Mouse (Mus musculus): ENCODE measurements around the gene Cdh18. TPM values are rescaled to one million over a fixed set of nuclear protein-coding genes. Genes with fewer than 3 reads are reported as not detected.
"Not testable (repeated sequence)": the region's sequence is repeated elsewhere in the genome, so short reads cannot be mapped to it uniquely, and the experiment has no call there.

Gene Cdh18
- total RNA-seq, 2 experiments from 2014 or later, result not detected

GRCm38 (mm10) chr15:22947234-22947633 lies 398.4 kb downstream of the Cdh18 start:
- DNase-seq, result no peak

DNA sequence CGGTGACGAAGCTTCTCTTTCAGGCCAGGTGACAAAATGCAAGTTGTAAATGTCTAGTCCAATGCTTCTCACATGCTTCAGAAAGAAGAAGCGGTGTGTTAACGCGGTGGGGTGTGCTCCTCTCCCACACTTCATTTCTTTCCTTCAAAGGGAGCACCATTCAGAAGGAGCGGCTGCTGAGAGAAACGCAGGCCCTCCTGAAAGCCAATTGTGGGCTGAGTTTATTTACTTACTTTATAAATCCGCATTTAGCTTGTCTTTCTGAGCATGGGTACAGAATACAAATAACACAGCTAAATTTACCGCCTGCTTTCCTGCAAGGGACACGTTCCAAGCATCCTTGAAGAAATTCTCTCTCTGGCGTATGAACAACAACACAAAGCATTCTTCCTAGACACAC lies 420.6 kb downstream of the Cdh18 start:
- DNase-seq, result no peak

DNA sequence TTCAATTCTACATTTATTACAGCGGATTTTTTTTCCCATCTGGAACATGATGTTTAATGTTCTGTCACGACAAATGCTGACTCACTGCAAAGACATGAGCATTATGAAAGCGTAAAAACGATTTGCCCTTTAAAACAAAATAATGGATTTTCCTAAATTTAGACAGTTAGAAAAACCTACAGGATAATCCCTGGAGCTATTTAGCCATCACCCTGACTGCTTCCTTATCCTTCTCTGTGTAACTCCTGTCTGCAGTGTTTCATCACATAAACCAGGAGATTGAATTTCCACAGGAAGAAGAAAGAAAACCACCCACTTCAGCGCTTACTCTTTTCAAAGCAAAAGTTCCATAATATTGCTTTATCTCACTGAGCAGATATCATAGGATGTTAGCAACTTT lies 431.3 kb downstream of the Cdh18 start:
- no peak for DNase-seq

GRCm38 (mm10) chr15:22984647-22985046 lies 435.8 kb downstream of the Cdh18 start:
- no peak for DNase-seq

- DNase-seq, result no peak
Observed at GRCm38 (mm10) chr15:23016680-23017079, 467.9 kb downstream of the Cdh18 start.

- no peak for DNase-seq
Observed at GRCm38 (mm10) chr15:23021151-23021550, 472.3 kb downstream of the Cdh18 start.

DNA sequence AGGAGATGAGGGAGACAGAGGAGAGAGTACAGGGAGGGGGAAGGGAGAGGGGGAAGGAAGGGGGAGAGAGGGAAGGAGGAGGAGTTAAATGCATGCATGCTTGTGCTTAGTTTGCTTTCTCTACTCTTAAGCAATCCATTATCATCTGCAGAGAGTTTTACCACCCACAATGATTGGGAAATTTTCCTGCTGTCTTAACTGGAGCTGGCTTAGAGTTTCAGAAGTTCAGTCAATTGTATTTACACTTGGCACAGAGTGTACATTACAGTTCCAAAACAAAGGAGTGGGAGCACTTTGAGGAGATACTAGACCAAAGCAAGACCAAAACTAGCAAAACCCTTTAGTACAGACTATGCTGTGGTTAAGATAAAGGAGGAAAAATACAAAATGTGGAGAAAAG lies 473.8 kb downstream of the Cdh18 start:
- DNase-seq, result no peak

DNA sequence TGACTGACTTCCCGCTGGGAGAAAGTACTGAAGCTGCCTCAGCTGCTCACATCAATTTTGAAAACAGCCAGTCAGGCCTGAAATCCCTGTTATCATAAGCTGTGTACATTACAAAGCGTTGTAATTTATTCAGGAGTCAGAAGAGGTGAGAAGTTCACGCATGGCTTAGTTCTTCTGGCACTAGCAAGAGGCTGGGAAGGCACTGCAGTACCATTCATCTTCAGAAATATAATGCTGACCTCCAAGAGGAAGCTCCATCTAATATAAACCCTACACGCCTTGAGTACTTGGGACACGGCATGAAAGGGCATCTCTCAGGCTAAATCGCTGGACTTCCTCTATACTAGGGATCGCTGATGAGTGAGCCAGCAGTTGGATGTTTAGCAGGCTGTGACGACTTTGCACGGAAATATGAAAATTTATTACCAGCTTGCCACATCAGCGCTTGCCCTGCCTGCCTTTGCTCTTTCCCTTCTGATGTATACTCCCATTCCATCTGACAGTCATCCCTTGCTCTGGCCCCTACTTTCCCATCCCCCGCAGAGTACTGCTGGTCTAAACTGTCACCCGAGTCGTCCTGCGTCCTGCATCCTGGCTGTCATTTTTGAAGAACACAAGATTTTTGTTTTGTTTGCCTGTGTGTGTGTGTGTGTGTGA lies 486.9 kb downstream of the Cdh18 start:
- peak in 1 of 2 experiments; percentile 2 for DNase-seq

DNA sequence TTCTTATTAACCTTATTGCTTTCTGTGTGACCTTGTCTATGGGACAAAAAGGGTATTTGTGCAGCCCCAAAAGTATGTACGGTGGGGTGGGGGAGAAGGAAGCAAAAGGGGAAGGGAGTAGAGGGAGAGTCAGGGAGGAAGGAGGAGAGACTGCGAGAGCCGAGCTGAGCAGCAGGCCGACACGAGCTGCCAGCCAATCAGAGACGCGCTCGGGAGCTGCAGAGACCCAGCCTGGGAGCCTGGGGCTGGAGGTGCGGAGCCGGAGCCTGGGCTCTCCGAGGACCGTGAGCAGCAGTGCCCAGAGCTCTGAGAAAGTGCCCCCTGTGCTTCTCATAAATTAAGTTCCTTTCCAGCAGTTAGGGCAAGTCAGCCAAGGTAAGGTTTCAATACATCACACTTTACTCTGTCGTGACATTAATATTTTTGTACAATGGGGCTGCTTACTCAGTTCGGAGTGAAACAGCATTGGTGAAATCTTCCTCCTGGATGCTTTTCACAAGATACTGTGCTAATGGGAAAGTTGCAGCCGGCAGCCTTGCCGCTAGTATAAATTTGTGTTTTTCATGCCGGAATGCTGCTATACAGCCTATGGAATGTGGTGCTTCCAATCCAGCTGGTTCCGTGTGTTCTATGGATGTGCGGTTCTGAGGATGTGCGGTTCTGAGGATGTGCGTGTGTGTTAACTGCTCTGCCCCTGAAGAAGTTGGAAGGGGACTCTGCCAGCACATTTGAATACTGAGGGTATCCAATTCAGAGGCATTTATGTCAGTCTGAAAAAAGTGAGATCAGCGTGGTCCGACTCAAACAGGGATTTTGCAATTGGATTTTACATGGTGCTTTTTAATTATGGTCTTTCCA lies 487.6 kb downstream of the Cdh18 start:
- peak; percentile 5 to 6 for DNase-seq

DNA sequence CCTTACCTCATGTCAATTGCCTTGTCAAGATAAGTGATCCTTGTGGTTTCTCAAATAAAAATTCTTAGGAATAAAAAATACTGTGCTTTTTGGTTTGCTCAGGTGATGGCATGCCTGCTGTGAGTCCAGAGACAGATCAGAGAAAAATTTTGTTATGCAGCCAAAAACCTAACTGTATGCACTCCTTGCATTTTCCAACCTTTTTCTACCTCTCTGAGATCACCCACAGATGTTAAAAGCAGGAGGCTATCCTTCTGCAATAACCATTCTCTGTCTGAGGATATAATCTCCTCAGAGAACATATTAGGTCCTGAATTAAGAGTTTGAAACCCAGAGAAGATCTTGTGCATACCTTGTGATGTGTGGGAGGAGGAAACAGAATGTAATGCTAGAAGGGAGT lies 488.7 kb downstream of the Cdh18 start:
- DNase-seq, result no peak

DNA sequence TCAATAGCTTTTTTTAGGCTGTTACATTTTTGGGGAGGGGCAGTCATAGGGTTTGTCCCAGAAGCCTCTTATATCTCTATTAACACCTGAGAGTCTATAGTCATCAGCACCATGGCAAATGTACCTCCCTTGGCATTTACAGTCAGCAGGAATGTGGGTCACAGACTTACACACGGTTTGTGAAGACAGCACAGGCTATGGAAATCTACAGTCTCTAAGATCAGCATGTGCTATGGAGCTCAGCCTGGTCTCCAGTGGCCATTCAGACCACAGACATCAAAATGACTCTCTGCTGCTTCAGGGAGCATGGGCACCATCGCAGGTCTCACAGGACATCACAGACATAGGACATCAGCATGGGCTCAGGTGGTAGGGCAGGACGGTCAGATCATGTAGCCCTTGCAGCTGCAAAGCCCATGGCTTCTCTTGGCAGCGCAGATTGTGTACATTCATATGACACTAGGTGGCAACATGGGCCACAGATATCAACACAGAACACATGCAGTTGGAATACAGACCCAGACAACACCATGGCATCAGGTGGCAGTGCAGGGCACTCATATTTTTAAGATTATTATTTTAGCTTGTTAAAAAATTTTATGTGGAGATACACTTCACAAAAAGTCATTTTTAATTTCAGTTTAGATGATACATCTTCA lies 497.4 kb downstream of the Cdh18 start:
- DNase-seq, result no peak

DNA sequence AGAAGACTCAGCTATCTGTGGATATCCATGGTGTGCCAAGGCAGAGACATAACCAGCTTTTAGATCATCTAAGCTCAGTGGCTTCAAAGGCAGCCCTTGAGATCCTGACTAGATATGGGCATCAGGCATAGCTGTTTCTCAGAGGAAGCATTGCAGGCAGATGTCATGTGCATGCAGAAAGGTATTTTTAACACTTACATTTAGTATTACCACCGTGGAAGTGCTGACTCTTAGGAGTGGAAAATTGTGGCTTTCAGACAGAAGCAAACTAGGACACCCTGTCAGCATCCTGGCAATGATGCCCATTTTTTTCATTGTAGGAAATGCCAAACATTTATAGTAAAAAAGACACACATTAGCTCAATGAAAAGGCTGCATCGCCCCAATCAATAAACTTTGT lies 503.2 kb downstream of the Cdh18 start:
- no peak for DNase-seq

DNA sequence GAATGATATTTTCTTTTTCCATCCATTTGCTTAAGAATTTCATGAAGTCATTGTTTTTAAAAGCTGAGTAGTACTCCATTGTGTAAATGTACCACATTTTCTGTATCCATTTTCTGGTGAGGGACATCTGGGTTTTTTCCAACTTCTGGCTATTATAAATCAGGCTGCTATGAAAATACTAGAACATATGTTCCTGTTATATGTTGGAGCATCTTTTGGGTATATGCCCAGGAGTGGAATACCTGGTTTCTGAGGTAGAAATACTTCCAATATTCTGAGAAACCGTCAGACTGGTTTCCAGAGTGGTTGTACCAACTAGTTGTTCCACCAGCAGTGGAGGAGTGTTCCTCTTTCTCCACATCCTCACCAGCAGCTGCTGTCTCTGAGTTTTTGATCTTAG lies 536.5 kb downstream of the Cdh18 start:
- DNase-seq, result not testable (repeated sequence)

- DNase-seq, result no peak
Observed at GRCm38 (mm10) chr15:23087535-23087934, 538.7 kb downstream of the Cdh18 start.

- DNase-seq, result no peak
Observed at GRCm38 (mm10) chr15:23096601-23097000, 547.8 kb downstream of the Cdh18 start.

GRCm38 (mm10) chr15:23104668-23105380 lies 556.0 kb downstream of the Cdh18 start:
- DNase-seq, result no peak

GRCm38 (mm10) chr15:23134950-23135715 lies 586.3 kb downstream of the Cdh18 start:
- DNase-seq, result no peak

DNA sequence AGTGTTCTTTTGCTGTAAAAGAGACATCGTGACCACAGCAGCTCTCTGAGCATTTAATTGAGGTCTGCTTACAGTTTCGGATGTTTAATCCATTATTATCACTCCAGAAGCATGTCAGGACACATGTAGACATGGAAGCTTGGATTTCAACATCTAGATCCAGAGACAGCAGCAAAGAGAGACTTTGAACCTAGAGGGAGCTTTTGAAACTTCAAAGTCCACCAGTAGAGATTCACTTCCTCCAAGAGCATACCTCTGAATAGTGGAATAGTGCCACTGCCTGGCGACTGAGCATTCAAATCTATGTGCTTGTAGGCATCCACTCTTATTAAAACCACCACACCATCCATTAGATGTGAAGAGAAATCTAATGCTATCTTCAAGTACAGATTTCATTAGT lies 588.1 kb downstream of the Cdh18 start:
- no peak for DNase-seq

DNA sequence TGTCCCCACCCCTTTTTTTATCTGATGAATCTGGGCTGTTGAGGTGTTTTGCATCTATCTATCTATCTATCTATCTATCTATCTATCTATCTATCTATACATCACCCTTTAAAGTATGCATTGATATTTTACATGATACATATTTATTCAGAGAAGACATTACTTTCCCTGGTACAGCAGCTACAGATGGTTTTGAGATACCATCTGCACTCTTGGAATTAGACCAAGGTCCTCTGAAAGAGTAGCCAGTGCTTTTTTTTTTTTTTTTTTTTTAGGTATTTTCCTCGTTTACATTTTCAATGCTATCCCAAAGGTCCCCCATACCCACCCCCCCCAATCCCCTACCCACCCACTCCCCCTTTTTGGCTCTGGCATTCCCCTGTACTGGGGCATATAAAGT lies 594.1 kb downstream of the Cdh18 start:
- not testable (repeated sequence) for DNase-seq

- DNase-seq, result no peak
Observed at GRCm38 (mm10) chr15:23155883-23156282, 607.1 kb downstream of the Cdh18 start.

DNA sequence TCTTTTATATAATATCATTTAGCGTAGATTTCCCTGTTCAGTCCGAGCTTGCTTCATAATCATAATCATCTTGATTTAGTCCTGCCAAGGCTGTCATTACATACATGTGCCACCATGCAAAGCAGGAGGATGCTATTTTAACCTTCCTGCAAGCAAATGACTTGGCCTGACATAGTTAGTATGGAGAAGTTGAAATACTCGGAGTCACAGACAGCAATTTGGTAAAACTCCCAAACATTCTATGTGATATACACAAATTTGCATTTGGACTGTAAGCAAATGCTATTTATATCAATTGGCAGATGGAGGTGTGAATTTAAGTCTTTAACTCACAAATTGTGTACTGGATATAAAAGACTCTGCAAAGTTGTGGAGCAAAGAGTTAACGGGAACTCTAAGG lies 616.0 kb downstream of the Cdh18 start:
- DNase-seq, result no peak

DNA sequence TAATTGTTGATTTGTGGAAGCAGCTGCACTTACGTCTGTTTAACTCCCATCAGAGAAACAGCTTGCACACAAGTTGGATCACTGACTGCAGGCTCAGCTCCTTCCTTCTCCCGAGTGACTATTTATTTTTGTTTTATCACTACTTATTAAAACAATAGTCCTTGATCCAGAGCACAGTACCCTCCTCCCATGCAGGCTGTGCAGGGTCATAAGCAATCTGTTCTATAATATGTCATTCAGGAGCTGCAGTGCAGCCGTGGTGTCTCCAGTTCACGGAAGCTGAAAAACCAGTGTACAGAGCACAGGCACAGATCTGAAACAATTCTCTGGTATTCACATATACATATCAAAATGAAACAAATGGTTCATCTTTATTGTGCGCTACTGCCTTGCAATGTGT lies 625.8 kb downstream of the Cdh18 start:
- DNase-seq, result no peak

Data from heart, adult 18-20 months (tissue).